Mouse (Mus musculus) liver, embryonic 16.5 days (tissue): ENCODE results near the gene Serinc3. TPM values are rescaled to one million over a fixed set of nuclear protein-coding genes. Genes with fewer than 3 reads are reported as not detected.
"Not testable (repeated sequence)": the region's sequence is repeated elsewhere in the genome, so short reads cannot be mapped to it uniquely, and the experiment has no call there.

Source experiments
- ATAC-seq: fragments of 200-750 bp; cut with Nextera tagmentation; 2 replicates; pipeline ENCODE4 v1.8.0; 2017; ENCODE audit warnings: low read depth, mild to moderate bottlenecking, moderate number of reproducible peaks, moderate library complexity
- H3K27ac ChIP-seq: fragments of 300-500 bp; sonication (generic); 2 replicates; pipeline ENCODE4 v1.5.1; 2014; ENCODE audit warnings: mild to moderate bottlenecking, low read length
- H3K27me3 ChIP-seq: fragments of 300-500 bp; sonication (generic); 2 replicates; pipeline ENCODE4 v1.6.1; 2014; ENCODE audit warnings: low read depth, low read length, mixed read lengths; ENCODE audit not compliant: control insufficient read depth, insufficient read depth
- H3K36me3 ChIP-seq: fragments of 300-500 bp; sonication (generic); 2 replicates; pipeline ENCODE4 v1.6.1; 2014; ENCODE audit warnings: mild to moderate bottlenecking; ENCODE audit not compliant: control insufficient read depth, insufficient read depth
- H3K4me1 ChIP-seq: fragments of 300-500 bp; sonication (generic); 2 replicates; pipeline ENCODE4 v1.6.1; 2014; ENCODE audit warnings: low read depth, low read length, mixed read lengths; ENCODE audit not compliant: control insufficient read depth
- H3K4me2 ChIP-seq: fragments of 300-500 bp; sonication (generic); 2 replicates; pipeline ENCODE4 v1.6.1; 2014; ENCODE audit warnings: low read depth, low read length, mixed read lengths
- H3K4me3 ChIP-seq: fragments of 300-500 bp; sonication (generic); 2 replicates; pipeline ENCODE4 v1.5.1; 2014; ENCODE audit warnings: low read depth, mild to moderate bottlenecking, low read length
- H3K9ac ChIP-seq: fragments of 300-500 bp; sonication (generic); 2 replicates; pipeline ENCODE4 v1.6.1; 2014; ENCODE audit warnings: low read depth, low read length
- H3K9me3 ChIP-seq: fragments of 300-500 bp; sonication (generic); replicated peaks from 2 replicates; pipeline ENCODE4 v1.6.1; 2016; ENCODE audit warnings: low read length; ENCODE audit not compliant: control insufficient read depth
- WGBS: fragments of 180-500 bp; shearing (Covaris S2); extraction: QIAGEN DNeasy Blood & Tissue Kit; methylation state at CpG from one replicate; pipeline ENCODE4 v1.1.7; 2014; ENCODE audit not compliant: insufficient replicate concordance; 5-methylcytosine and 5-hydroxymethylcytosine counted together
- polyA plus RNA-seq: library from polyadenylated mRNA; unstranded; fragments of >200 nt; fragmentation: Nextera tagmentation; extraction: Ambion mirVana; gene quantifications from 2 replicates; pipeline ENCODE4 v1.2.1, GENCODE M21; 2015

Gene Serinc3
- 138 and 149 TPM in 2 replicates for polyA plus RNA-seq

- under 1% methylated on average over 74 of the region's 74 CpGs for WGBS
- H3K4me2 ChIP-seq = peak within 1 kb of the TSS; percentile 77
- peak within 1 kb of the TSS; percentile 100 for H3K27ac ChIP-seq
- H3K9me3 ChIP-seq = no peaks in the 10 kb centered on the region
- peak; percentile 83 for ATAC-seq
- peaks cover 24% of the 10 kb centered on the region for H3K36me3 ChIP-seq
- H3K4me3 ChIP-seq = peak within 1 kb of the TSS; percentile 100
- peak within 1 kb of the TSS; percentile 100 for H3K9ac ChIP-seq
- no peaks in the 10 kb centered on the region for H3K27me3 ChIP-seq
- peaks cover 35% of the 10 kb centered on the region for H3K4me1 ChIP-seq
These were observed at the start of gene Serinc3 for GRCm38 (mm10) chr2:163644575-163645385. TSS of gene Serinc3 (minus strand) at chr2:163645131.

- Histone ChIP-seq H3K4me1 (peaks cover 80% of the 10 kb centered on the region), H3K27ac (peak overlapping the region; percentile 82), H3K36me3 (no peaks in the 10 kb centered on the region), H3K9ac (peak overlapping the region; percentile 30), H3K4me2 (no peak overlapping the region), H3K9me3 (no peaks in the 10 kb centered on the region), H3K4me3 (no peak overlapping the region), H3K27me3 (no peaks in the 10 kb centered on the region)
- 51% methylated on average over 9 of the region's 9 CpGs for WGBS
- no peak for ATAC-seq
These were observed 48.9 kb upstream of the Serinc3 start for GRCm38 (mm10) chr2:163693716-163694314.

GRCm38 (mm10) chr2:163692873-163693612, 48.1 kb upstream of the Serinc3 start:
- no peaks in the 10 kb centered on the region for H3K27me3 ChIP-seq
- no peaks in the 10 kb centered on the region for H3K36me3 ChIP-seq
- WGBS = 16% methylated on average over 3 of the region's 3 CpGs
- ATAC-seq = peak; percentile 74
- H3K4me2 ChIP-seq = peak overlapping the region; percentile 28; the same call in 1 of the 2 replicates
- no peak overlapping the region for H3K4me3 ChIP-seq
- H3K9ac ChIP-seq = peak overlapping the region; percentile 31; the same call in 1 of the 2 replicates
- peak overlapping the region; percentile 82 for H3K27ac ChIP-seq
- peaks cover 76% of the 10 kb centered on the region for H3K4me1 ChIP-seq
- no peaks in the 10 kb centered on the region for H3K9me3 ChIP-seq

- H3K4me1 ChIP-seq = peaks cover 71% of the 10 kb centered on the region
- peak overlapping the region; percentile 3 for H3K27ac ChIP-seq
- 0 out of 2 replicates have a peak overlapping the region, but pooled peaks have one; percentile 5 for H3K9ac ChIP-seq
- no peaks in the 10 kb centered on the region for H3K27me3 ChIP-seq
- ATAC-seq = peak; percentile 66
- no peak overlapping the region for H3K4me3 ChIP-seq
- no peaks in the 10 kb centered on the region for H3K9me3 ChIP-seq
- no peaks in the 10 kb centered on the region for H3K36me3 ChIP-seq
- peak overlapping the region; percentile 0; the same call in 1 of the 2 replicates for H3K4me2 ChIP-seq
- WGBS = 35% methylated on average over 6 of the region's 6 CpGs
These were observed 47.1 kb upstream of the Serinc3 start for GRCm38 (mm10) chr2:163691846-163692605.

GRCm38 (mm10) chr2:163690409-163691304, 45.7 kb upstream of the Serinc3 start:
- H3K36me3 ChIP-seq = no peaks in the 10 kb centered on the region
- H3K9me3 ChIP-seq = no peaks in the 10 kb centered on the region
- no peak overlapping the region for H3K4me3 ChIP-seq
- H3K27ac ChIP-seq = no peak overlapping the region; the same call in 1 of the 2 replicates
- WGBS = 76% methylated on average over 8 of the region's 8 CpGs
- ATAC-seq = no peak
- H3K27me3 ChIP-seq = no peaks in the 10 kb centered on the region
- no peak overlapping the region for H3K4me2 ChIP-seq
- H3K4me1 ChIP-seq = peaks cover 71% of the 10 kb centered on the region
- H3K9ac ChIP-seq = no peak overlapping the region

GRCm38 (mm10) chr2:163689771-163690170, 44.8 kb upstream of the Serinc3 start:
- WGBS = 43% methylated on average over 3 of the region's 3 CpGs
- H3K4me2 ChIP-seq = no peak overlapping the region
- peak overlapping the region; percentile 27; the same call in 1 of the 2 replicates for H3K27ac ChIP-seq
- ATAC-seq = no peak
- peaks cover 70% of the 10 kb centered on the region for H3K4me1 ChIP-seq
- no peaks in the 10 kb centered on the region for H3K36me3 ChIP-seq
- H3K4me3 ChIP-seq = no peak overlapping the region
- no peaks in the 10 kb centered on the region for H3K27me3 ChIP-seq
- H3K9me3 ChIP-seq = no peaks in the 10 kb centered on the region
- H3K9ac ChIP-seq = no peak overlapping the region

GRCm38 (mm10) chr2:163688377-163688776, 43.4 kb upstream of the Serinc3 start:
- not testable (repeated sequence) for H3K27ac ChIP-seq, ATAC-seq, H3K9me3 ChIP-seq, H3K9ac ChIP-seq, H3K36me3 ChIP-seq, H3K4me2 ChIP-seq, H3K4me3 ChIP-seq, H3K27me3 ChIP-seq
- peaks cover 63% of the 10 kb centered on the region for H3K4me1 ChIP-seq
- 89% methylated on average over 1 of the region's 1 CpGs for WGBS
